Mouse (Mus musculus) testis, adult 2 months (tissue): ENCODE results near the gene Lamb3. TPM values are rescaled to one million over a fixed set of nuclear protein-coding genes. Genes with fewer than 3 reads are reported as not detected.

Experiments used
- H3K27ac ChIP-seq: fragments of 200-500 bp; 2 replicates; pipeline ENCODE4 v1.5.1; 2012; ENCODE audit warnings: low read depth, low read length; ENCODE audit not compliant: control insufficient read depth, insufficient read depth
- H3K27me3 ChIP-seq: fragments of 200-500 bp; 2 replicates; pipeline ENCODE4 v1.6.1; 2012; ENCODE audit warnings: mild to moderate bottlenecking, low read length, moderate library complexity; ENCODE audit not compliant: control insufficient read depth, insufficient read depth
- H3K36me3 ChIP-seq: fragments of 200-500 bp; 2 replicates; pipeline ENCODE4 v1.6.1; 2012; ENCODE audit warnings: mild to moderate bottlenecking, low read length; ENCODE audit not compliant: control insufficient read depth, insufficient read depth
- H3K4me1 ChIP-seq: fragments of 200-500 bp; 2 replicates; pipeline ENCODE4 v1.6.1; 2012; ENCODE audit warnings: low read length; ENCODE audit not compliant: control insufficient read depth, insufficient read depth
- H3K4me3 ChIP-seq: fragments of 200-500 bp; 2 replicates; pipeline ENCODE4 v1.5.1; 2012; ENCODE audit warnings: low read depth, mild to moderate bottlenecking, low read length, moderate library complexity, mixed read lengths; ENCODE audit not compliant: control insufficient read depth
- CTCF ChIP-seq: fragments of 200-500 bp; IDR thresholded peaks from 2 replicates; pipeline ENCODE4 v1.5.1; 2012; ENCODE audit warnings: low read depth, mild to moderate bottlenecking, inconsistent platforms, low read length, moderate library complexity; ENCODE audit not compliant: control insufficient read depth, insufficient read depth, insufficient replicate concordance
- POLR2A ChIP-seq: fragments of 200-500 bp; IDR thresholded peaks from 2 replicates; pipeline ENCODE4 v1.6.1; 2012; ENCODE audit warnings: low read depth, mild to moderate bottlenecking, inconsistent platforms, low read length, moderate library complexity; ENCODE audit not compliant: control insufficient read depth
- polyA plus RNA-seq: library from polyadenylated mRNA; depleted of rRNA; stranded (reverse); fragments of >200 nt; gene quantifications from 2 replicates; pipeline ENCODE4 v1.2.3, GENCODE M21; 2012

The Lamb3 gene
- polyA plus RNA-seq, 1 experiment, result 4.2 TPM

DNA sequence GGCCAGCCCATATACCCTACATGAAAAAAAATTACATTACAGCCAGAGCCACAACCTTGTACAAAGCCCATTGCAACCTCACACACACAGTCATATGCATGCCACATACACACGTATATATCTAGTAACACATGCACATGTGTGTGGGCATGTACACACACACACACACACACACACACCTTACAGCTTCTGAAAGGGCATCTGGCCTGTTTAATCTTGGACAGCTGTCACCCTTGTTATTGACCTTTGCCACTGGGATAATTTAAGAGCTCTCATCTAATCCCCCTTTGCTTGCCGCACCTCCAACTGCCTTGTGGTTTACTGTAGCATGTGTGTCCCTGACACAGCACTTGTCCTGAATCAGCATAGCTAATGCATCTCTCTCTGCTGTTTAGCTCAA is 3.7 kb upstream of the Lamb3 start:
- no peak for TF ChIP-seq POLR2A
- no peak for TF ChIP-seq CTCF
- Histone ChIP-seq H3K4me3 (no peak overlapping the region), H3K4me1 (no peaks in the 10 kb centered on the region), H3K27ac (no peak overlapping the region), H3K36me3 (no peaks in the 10 kb centered on the region), H3K27me3 (no peaks in the 10 kb centered on the region)

GRCm38 (mm10) chr1:193205431-193205830 is 2.1 kb upstream of the Lamb3 start:
- Histone ChIP-seq H3K27me3 (no peaks in the 10 kb centered on the region), H3K4me1 (no peaks in the 10 kb centered on the region), H3K36me3 (no peaks in the 10 kb centered on the region), H3K27ac (no peak overlapping the region), H3K4me3 (no peak overlapping the region)
- TF ChIP-seq POLR2A (no peak), CTCF (no peak)

DNA sequence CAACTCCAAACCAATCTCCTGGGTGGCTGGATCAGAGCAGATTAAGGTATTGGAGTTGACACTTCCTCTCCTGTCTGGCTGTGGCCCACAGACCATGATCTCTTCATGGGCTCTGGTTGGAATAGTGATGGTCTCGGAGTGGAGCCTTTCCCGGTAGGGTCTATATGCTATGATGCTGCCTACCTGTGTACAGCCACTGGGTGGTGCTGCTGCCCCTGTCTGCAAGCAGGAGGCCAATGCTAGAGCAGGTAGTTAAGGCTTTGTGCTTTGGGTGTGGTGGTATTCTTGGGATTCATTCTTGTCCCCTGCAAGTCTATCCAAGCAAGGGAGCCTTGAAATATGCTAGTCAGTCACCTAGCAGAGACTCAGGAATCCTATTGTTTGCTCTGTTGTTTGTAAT is 679 bp downstream of the Lamb3 start:
- Histone ChIP-seq H3K27me3 (no peaks in the 10 kb centered on the region), H3K27ac (no peak overlapping the region), H3K4me1 (no peaks in the 10 kb centered on the region), H3K4me3 (no peak overlapping the region), H3K36me3 (no peaks in the 10 kb centered on the region)
- TF ChIP-seq CTCF (peak; percentile 76; the same call in 1 of the 2 replicates), POLR2A (no peak)

DNA sequence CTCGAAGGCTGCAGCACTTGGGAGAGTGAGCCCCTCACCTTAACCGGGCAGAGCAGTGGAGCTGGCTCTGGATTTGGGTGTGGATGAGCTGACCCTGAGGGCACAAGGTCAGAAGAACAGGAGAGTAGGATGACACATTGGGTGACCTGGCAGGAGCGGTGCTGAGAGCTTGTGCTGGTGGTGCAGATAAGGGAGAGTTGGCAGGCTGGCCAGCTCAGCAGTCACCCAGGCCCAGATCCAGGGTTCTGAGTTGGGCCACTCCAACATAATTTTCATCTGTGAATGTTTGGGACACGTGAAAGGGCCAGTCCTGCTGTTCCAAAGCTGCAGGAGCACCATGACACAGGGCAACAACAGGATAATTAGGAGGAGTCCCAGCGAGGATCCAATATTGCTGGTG is 3.9 kb downstream of the Lamb3 start:
- no peaks in the 10 kb centered on the region for H3K36me3 ChIP-seq
- H3K4me1 ChIP-seq, result no peaks in the 10 kb centered on the region
- H3K27ac ChIP-seq, result no peak overlapping the region
- no peak overlapping the region for H3K4me3 ChIP-seq
- H3K27me3 ChIP-seq, result no peaks in the 10 kb centered on the region
- TF ChIP-seq CTCF (no peak), POLR2A (no peak)

DNA sequence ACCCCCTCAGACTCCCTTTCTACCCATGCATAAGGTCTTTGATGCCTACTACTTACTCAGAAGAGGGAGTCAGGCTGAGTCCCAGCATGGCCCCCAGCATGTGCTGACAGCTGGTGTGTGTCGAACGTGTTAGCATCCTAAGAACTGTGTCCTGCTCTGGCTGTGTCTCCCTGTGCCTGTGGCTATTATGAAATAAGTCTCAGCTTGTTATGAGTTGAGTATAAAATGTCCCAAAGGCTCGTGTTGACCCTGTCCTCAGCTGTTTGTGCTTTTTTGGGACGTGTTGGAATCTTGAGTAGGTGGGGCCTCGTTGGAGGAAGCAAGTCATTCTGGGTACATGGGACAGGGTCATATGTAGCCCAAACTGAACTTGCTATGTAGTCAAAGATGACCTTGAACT is 6.6 kb downstream of the Lamb3 start:
- Histone ChIP-seq H3K36me3 (no peaks in the 10 kb centered on the region), H3K27me3 (no peaks in the 10 kb centered on the region), H3K27ac (no peak overlapping the region), H3K4me3 (no peak overlapping the region), H3K4me1 (no peaks in the 10 kb centered on the region)
- TF ChIP-seq POLR2A (no peak), CTCF (no peak)

DNA sequence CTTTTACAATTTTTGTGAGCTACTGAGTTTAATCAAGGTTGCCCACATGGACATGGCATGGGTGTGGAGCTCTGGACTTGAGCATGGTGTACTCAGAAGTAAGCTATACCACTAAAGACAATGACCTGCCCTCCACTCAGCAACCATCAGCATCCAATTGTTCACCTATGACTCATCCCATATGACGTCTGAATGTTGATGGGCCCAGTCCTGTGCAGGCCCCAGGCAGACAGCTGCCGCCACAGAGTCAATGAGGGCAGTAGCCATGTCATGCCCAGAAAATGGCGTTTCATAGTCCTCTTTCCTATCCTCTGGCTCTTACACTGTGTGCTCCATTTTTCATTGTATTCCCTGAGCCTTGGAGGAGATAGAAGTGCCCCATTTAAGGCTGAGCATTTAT is 8.5 kb downstream of the Lamb3 start:
- Histone ChIP-seq H3K4me1 (no peaks in the 10 kb centered on the region), H3K27ac (no peak overlapping the region), H3K36me3 (no peaks in the 10 kb centered on the region), H3K27me3 (no peaks in the 10 kb centered on the region), H3K4me3 (no peak overlapping the region)
- TF ChIP-seq POLR2A (no peak), CTCF (no peak)

DNA sequence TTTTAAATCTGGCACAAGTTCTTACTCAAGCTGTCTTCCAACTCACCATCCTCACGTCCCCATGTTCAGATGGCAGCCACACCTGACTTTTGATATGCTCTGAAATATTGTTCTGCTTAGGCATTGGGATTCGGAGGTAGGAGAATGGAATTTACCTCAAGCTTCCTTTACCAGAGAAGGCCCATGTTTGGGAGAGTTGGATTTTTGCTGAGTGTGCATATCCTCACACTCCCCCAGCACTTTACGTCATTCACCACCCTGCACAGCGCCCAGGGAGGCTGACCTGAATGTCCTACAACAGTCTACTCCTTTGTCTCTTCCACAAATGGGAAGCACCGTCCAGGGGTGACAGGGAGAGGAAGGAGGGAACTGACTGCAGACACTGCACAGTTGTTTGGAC is 12.9 kb downstream of the Lamb3 start:
- no peak overlapping the region for H3K4me3 ChIP-seq
- TF ChIP-seq POLR2A (no peak), CTCF (no peak)

GRCm38 (mm10) chr1:193225531-193225930 is 18.0 kb downstream of the Lamb3 start:
- Histone ChIP-seq H3K4me3 (no peak overlapping the region), H3K4me1 (no peaks in the 10 kb centered on the region), H3K36me3 (no peaks in the 10 kb centered on the region), H3K27me3 (no peaks in the 10 kb centered on the region), H3K27ac (no peak overlapping the region)
- TF ChIP-seq POLR2A (no peak), CTCF (no peak)

More for the DNA sequence above, 12.9 kb downstream of the Lamb3 start:
- Histone ChIP-seq H3K36me3 (no peaks in the 10 kb centered on the region), H3K27me3 (no peaks in the 10 kb centered on the region), H3K27ac (no peak overlapping the region), H3K4me1 (no peaks in the 10 kb centered on the region)
